Mouse (Mus musculus) layer of hippocampus, adult 8-10 months (tissue): ENCODE measurements around the gene Pdyn. TPM values are rescaled to one million over a fixed set of nuclear protein-coding genes. Genes with fewer than 3 reads are reported as not detected.

Experiments used
- DNase-seq, 2 experiments: peaks; one replicate each; pipeline ENCODE4 v3.0.0; 2022; ENCODE audit warnings: low spot score in 2 of 2
- total RNA-seq, 4 experiments: library from RNA; stranded (reverse); gene quantifications; 2 replicates each; pipeline ENCODE4 v1.2.4; 2022

Pdyn gene
- total RNA-seq, 4 experiments from 2014 or later, result 10.4 to 11.6 (median 10.6) TPM

GRCm38 (mm10) chr2:129655033-129655432, 44.6 kb downstream of the Pdyn start:
- no peak for DNase-seq

DNA sequence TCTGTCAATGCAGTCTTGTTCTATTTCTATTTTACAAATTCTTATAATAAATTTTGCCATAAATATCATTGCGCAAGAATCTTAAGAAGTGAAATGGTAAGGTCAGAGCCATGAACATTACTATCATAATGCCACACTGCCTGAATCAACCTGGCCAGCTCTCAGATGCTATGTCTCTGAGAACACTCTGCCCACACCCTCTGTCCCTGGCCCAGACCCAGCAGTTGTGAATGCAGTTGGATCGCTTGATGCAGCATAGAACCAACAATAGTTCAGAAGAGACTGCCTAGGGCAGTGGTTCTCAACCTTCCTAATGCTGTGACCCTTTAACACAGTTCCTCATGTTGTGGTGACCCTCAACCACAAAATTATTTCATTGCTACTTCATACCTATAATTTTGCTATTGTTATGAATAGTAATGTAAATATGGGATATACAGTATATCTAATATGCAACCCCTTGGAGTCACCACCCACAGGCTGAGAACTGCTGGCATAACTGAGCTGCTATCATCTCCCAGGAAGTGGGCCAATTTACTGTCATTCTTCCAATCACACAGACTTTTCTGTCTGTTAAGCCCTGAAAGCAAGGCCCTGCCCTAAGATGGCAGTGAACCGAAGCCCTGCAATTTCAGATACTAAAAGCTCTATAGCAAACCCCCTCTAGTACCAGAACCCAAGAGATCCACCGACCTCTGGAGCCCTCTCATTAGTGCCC, 45.3 kb downstream of the Pdyn start:
- no peak for DNase-seq

DNA sequence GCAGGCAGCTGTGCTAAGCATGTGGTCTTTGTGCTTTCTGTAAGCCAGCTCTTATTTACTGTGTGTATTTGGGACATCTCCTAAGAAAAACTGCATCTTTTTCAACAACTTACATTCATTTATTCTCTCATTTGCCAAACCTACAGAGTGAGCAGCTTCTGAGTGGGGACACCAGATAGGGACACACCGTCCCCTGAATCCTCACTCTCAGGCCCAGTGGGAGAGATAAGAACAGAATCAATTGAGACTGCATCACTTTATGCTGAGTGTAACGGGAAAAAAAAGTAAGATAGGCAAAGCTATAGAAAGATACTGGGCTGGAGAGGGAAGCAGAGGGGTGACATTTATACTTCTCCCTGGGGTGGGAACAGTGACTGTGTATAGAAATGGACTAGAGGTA, 46.0 kb downstream of the Pdyn start:
- no peak for DNase-seq

DNA sequence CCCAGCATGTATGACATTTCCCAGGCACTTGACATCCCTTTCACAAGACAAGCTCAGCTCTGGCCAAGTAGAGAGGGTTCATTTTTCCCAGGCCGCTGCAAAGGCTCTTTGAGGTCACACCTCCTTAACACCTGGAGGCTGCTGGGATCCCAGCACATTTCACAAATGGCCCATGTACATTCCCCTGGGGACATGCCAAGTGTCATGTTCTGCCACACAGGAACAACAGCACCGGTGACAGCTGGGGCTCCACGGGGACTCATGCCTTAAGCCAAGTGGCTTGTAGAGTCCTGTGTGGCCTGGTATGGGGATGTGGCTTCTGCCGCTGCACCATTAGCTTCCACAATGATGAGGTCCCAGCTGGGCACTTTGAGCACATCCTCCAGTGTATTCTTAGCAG, 47.0 kb downstream of the Pdyn start:
- no peak for DNase-seq

Other genes starting within 250 kb of the Pdyn start
- 1 to 10 TPM in 2 of 4 experiments, under 1 TPM in 2; 0.24 to 1.8 (median 0.93) TPM for gene F830045P16Rik, start 163.2 kb downstream of the Pdyn start, total RNA-seq
- gene Sirpa, start 107.0 kb downstream of the Pdyn start, total RNA-seq, result 100 to 1,000 TPM; 317 to 358 (median 338) TPM
- 10 to 100 TPM; 29.8 to 33.6 (median 30.9) TPM for gene Stk35, start 100.7 kb upstream of the Pdyn start, total RNA-seq